Mouse (Mus musculus): ENCODE data around the gene Fpgs. TPM values are rescaled to one million over a fixed set of nuclear protein-coding genes. Genes with fewer than 3 reads are reported as not detected.

Fpgs gene
- polyA plus RNA-seq, 1 experiment from 2014 or later, result 31.6 TPM

- Histone ChIP-seq H3K27ac (peak overlapping the region; percentile 64; the same call in 1 of the 2 replicates), H3K9me3 (replicated peaks) (no peaks in the 10 kb centered on the region), H3K36me3 (peaks cover 13% of the 10 kb centered on the region), H3K27me3 (ENCODE audit: low read depth, poor library complexity, severe bottlenecking) (no peaks in the 10 kb centered on the region), H3K4me1 (peaks cover 48% of the 10 kb centered on the region), H3K4me3 (no peak overlapping the region)
- WGBS, result 66% methylated on average over 5 of the region's 5 CpGs
- no peak for DNase-seq (ENCODE audit: low spot score)
These were observed 70.3 kb downstream of the Fpgs start for GRCm38 (mm10) chr2:32633660-32634059.

MicroRNAs within 50 kb of the gene (microRNA counts, 519-probe panel; counts per million panel counts)
- microRNA mmu-miR-1954 (684 counts per million, percentile 72 among the panel's probes with 10 or more counts), microRNA mmu-miR-2861 (684 counts per million, percentile 72 among the panel's probes with 10 or more counts)

Small RNA genes lying within 50 kb of the gene (microRNA-seq; reads per million reads assigned to microRNA genes)
- gene Gm47291 (not detected), gene Mir1954 (not detected), gene Mir2861 (not detected), gene Mir3960 (not detected), gene Mir8093 (not detected)

Other genes with a start within 250 kb of the Fpgs start
- 12.0 and 14.0 TPM in 2 replicates for gene Fam102a, start 168.8 kb downstream of the Fpgs start, polyA plus RNA-seq (2016; fragmentation: Nextera tagmentation; extraction: Ambion mirVana)
- 104 and 109 TPM in 2 replicates for gene Dpm2, start 133.3 kb downstream of the Fpgs start, polyA plus RNA-seq (2016; fragmentation: Nextera tagmentation; extraction: Ambion mirVana)
- 1.0 and 2.7 TPM in 2 replicates for gene Pip5kl1, start 129.3 kb downstream of the Fpgs start, polyA plus RNA-seq (2016; fragmentation: Nextera tagmentation; extraction: Ambion mirVana)
- gene 9430097D07Rik, start 128.5 kb downstream of the Fpgs start, polyA plus RNA-seq (2016; fragmentation: Nextera tagmentation; extraction: Ambion mirVana), result 0.24 TPM in 1 of 2 replicates, not detected in the other
- 26.0 and 26.1 TPM in 2 replicates for gene St6galnac4, start 117.0 kb downstream of the Fpgs start, polyA plus RNA-seq (2016; fragmentation: Nextera tagmentation; extraction: Ambion mirVana)
- 11.8 and 16.7 TPM in 2 replicates for gene St6galnac6, start 104.4 kb downstream of the Fpgs start, polyA plus RNA-seq (2016; fragmentation: Nextera tagmentation; extraction: Ambion mirVana)
- 21.6 and 35.7 TPM in 2 replicates for gene Ak1, start 82.4 kb downstream of the Fpgs start, polyA plus RNA-seq (2016; fragmentation: Nextera tagmentation; extraction: Ambion mirVana)
- 27.9 and 28.5 TPM in 2 replicates for gene Eng, start 57.5 kb downstream of the Fpgs start, polyA plus RNA-seq (2016; fragmentation: Nextera tagmentation; extraction: Ambion mirVana)
- 156 and 160 TPM in 2 replicates for gene Cdk9, start 8.9 kb upstream of the Fpgs start, polyA plus RNA-seq (2016; fragmentation: Nextera tagmentation; extraction: Ambion mirVana)
- gene Sh2d3c, start 16.9 kb upstream of the Fpgs start, polyA plus RNA-seq (2016; fragmentation: Nextera tagmentation; extraction: Ambion mirVana), result 16.2 and 20.9 TPM in 2 replicates
- gene 6330409D20Rik, start 36.9 kb upstream of the Fpgs start, polyA plus RNA-seq (2016; fragmentation: Nextera tagmentation; extraction: Ambion mirVana), result 0.14 TPM in 1 of 2 replicates, not detected in the other
- gene Tor2a, start 53.1 kb upstream of the Fpgs start, polyA plus RNA-seq (2016; fragmentation: Nextera tagmentation; extraction: Ambion mirVana), result 52.9 and 61.1 TPM in 2 replicates
- gene Ttc16, start 71.5 kb upstream of the Fpgs start, polyA plus RNA-seq (2016; fragmentation: Nextera tagmentation; extraction: Ambion mirVana), result 0.23 and 0.38 TPM in 2 replicates
- gene Ptrh1, start 71.6 kb upstream of the Fpgs start, polyA plus RNA-seq (2016; fragmentation: Nextera tagmentation; extraction: Ambion mirVana), result 5.3 and 5.6 TPM in 2 replicates
- gene Cfap157, start 80.3 kb upstream of the Fpgs start, polyA plus RNA-seq (2016; fragmentation: Nextera tagmentation; extraction: Ambion mirVana), result 0.26 and 1.3 TPM in 2 replicates
- gene Stxbp1, start 143.1 kb upstream of the Fpgs start, polyA plus RNA-seq (2016; fragmentation: Nextera tagmentation; extraction: Ambion mirVana), result 10.9 and 12.9 TPM in 2 replicates
- 40.9 and 47.9 TPM in 2 replicates for gene Fam129b, start 172.0 kb upstream of the Fpgs start, polyA plus RNA-seq (2016; fragmentation: Nextera tagmentation; extraction: Ambion mirVana)

Measured in limb, embryonic 10.5 days (tissue).